Mouse (Mus musculus) embryonic facial prominence, embryonic 11.5 days (tissue): ENCODE data around the gene Irs1. TPM values are rescaled to one million over a fixed set of nuclear protein-coding genes. Genes with fewer than 3 reads are reported as not detected.

Experiments
- ATAC-seq: fragments of 200-750 bp; cut with Nextera tagmentation; replicated peaks from 2 replicates; pipeline ENCODE4 v1.8.0; 2017; ENCODE audit warnings: low read depth; ENCODE audit not compliant: insufficient number of reproducible peaks, low FRiP score, low TSS enrichment
- DNase-seq: peaks from one replicate; pipeline ENCODE4 v3.0.0-alpha.2; 2015; ENCODE audit warnings: low spot score
- H3K27ac ChIP-seq: fragments of 300-500 bp; sonication (generic); replicated peaks from 2 replicates; pipeline ENCODE4 v1.5.1; 2014; ENCODE audit warnings: mild to moderate bottlenecking, low read depth, low read length, control low read depth
- H3K27me3 ChIP-seq: fragments of 300-500 bp; sonication (generic); 2 replicates; pipeline ENCODE4 v1.6.1; 2014; ENCODE audit warnings: mild to moderate bottlenecking, low read length, moderate library complexity, mixed read lengths; ENCODE audit not compliant: control insufficient read depth, insufficient read depth
- H3K36me3 ChIP-seq: fragments of 300-500 bp; sonication (generic); replicated peaks from 2 replicates; pipeline ENCODE4 v1.6.1; 2014; ENCODE audit warnings: low read depth, mild to moderate bottlenecking, low read length, moderate library complexity, mixed read lengths; ENCODE audit not compliant: control insufficient read depth, insufficient read depth
- H3K4me1 ChIP-seq: fragments of 300-500 bp; sonication (generic); 2 replicates; pipeline ENCODE4 v1.6.1; 2014; ENCODE audit warnings: low read length, mixed read lengths; ENCODE audit not compliant: control insufficient read depth, insufficient read depth
- H3K4me2 ChIP-seq: fragments of 300-500 bp; sonication (generic); 2 replicates; pipeline ENCODE4 v1.6.1; 2014; ENCODE audit warnings: low read depth, mild to moderate bottlenecking, control low read depth, low read length, moderate library complexity
- H3K4me3 ChIP-seq: fragments of 300-500 bp; sonication (generic); 2 replicates; pipeline ENCODE4 v1.5.1; 2014; ENCODE audit warnings: low read depth, low read length, control low read depth
- H3K9ac ChIP-seq: fragments of 300-500 bp; sonication (generic); replicated peaks from 2 replicates; pipeline ENCODE4 v1.6.1; 2014; ENCODE audit warnings: mild to moderate bottlenecking, control low read depth, low read length
- H3K9me3 ChIP-seq: fragments of 300-500 bp; sonication (generic); replicated peaks from 2 replicates; pipeline ENCODE4 v1.6.1; 2016; ENCODE audit warnings: mild to moderate bottlenecking, low read length, inconsistent platforms, mixed read lengths; ENCODE audit not compliant: control insufficient read depth
- WGBS: fragments of 180-500 bp; shearing (Covaris S2); extraction: QIAGEN DNeasy Blood & Tissue Kit; methylation state at CpG from one replicate; pipeline ENCODE4 v1.1.7; 2014; 5-methylcytosine and 5-hydroxymethylcytosine counted together
- polyA plus RNA-seq: library from polyadenylated mRNA; unstranded; fragments of >200 nt; fragmentation: Nextera tagmentation; extraction: Ambion mirVana; gene quantifications from 2 replicates; pipeline ENCODE4 v1.2.1, GENCODE M21; 2014

Irs1 gene
- polyA plus RNA-seq, 1 experiment from 2014 or later: 8.3 TPM

- 90% methylated on average over 3 of the region's 3 CpGs for WGBS
Measured at GRCm38 (mm10) chr1:82239409-82240201, 51.6 kb downstream of the Irs1 start.

DNA sequence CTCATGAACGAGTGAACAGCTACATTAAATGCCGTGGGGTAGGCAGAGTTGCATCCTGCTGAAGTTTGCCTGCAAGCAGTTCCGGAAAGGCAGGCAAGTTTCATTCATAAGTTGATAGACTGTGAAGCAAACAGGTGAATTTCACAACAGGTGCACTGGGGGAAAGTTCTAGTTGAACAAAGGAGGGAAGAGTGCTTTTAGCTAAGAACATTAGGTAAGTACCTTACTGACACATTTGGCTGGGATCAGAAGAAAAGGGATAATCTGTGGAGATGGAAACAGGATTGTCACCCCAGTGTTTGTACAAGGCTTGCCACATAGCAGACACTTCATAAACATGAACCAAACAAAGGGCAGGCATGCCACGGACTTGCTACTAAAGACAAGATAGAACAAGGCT, 53.0 kb downstream of the Irs1 start:
- no peak overlapping the region for H3K4me2 ChIP-seq
- no peaks in the 10 kb centered on the region for H3K9me3 ChIP-seq
- no peak overlapping the region for H3K9ac ChIP-seq
- no peaks in the 10 kb centered on the region for H3K36me3 ChIP-seq
- 81% methylated on average over 4 of the region's 4 CpGs for WGBS
- H3K27me3 ChIP-seq: no peaks in the 10 kb centered on the region
- H3K4me1 ChIP-seq: no peaks in the 10 kb centered on the region
- no peak overlapping the region for H3K27ac ChIP-seq
- DNase-seq (no peak), ATAC-seq (no peak)
- H3K4me3 ChIP-seq: no peak overlapping the region

More at GRCm38 (mm10) chr1:82239409-82240201, 51.6 kb downstream of the Irs1 start:
- Histone ChIP-seq H3K27me3 (no peaks in the 10 kb centered on the region), H3K27ac (no peak overlapping the region), H3K4me3 (no peak overlapping the region), H3K9ac (no peak overlapping the region), H3K4me1 (no peaks in the 10 kb centered on the region), H3K9me3 (no peaks in the 10 kb centered on the region), H3K4me2 (no peak overlapping the region), H3K36me3 (no peaks in the 10 kb centered on the region)
- DNase-seq: no peak
- ATAC-seq: no peak

GRCm38 (mm10) chr1:82235455-82236104, 55.6 kb downstream of the Irs1 start:
- no peak overlapping the region for H3K4me3 ChIP-seq
- no peak overlapping the region for H3K27ac ChIP-seq
- H3K9ac ChIP-seq: no peak overlapping the region
- no peaks in the 10 kb centered on the region for H3K4me1 ChIP-seq
- WGBS: 83% methylated on average over 3 of the region's 3 CpGs
- ATAC-seq (no peak), DNase-seq (no peak)
- no peak overlapping the region for H3K4me2 ChIP-seq
- H3K36me3 ChIP-seq: no peaks in the 10 kb centered on the region
- no peaks in the 10 kb centered on the region for H3K27me3 ChIP-seq
- H3K9me3 ChIP-seq: no peaks in the 10 kb centered on the region

- ATAC-seq (no peak), DNase-seq (no peak)
- Histone ChIP-seq H3K36me3 (no peaks in the 10 kb centered on the region), H3K9me3 (no peaks in the 10 kb centered on the region), H3K4me3 (no peak overlapping the region), H3K4me2 (no peak overlapping the region), H3K4me1 (no peaks in the 10 kb centered on the region), H3K27me3 (no peaks in the 10 kb centered on the region), H3K27ac (no peak overlapping the region), H3K9ac (no peak overlapping the region)
- 89% methylated on average over 3 of the region's 3 CpGs for WGBS
Measured at GRCm38 (mm10) chr1:82234616-82235015, 56.6 kb downstream of the Irs1 start.

DNA sequence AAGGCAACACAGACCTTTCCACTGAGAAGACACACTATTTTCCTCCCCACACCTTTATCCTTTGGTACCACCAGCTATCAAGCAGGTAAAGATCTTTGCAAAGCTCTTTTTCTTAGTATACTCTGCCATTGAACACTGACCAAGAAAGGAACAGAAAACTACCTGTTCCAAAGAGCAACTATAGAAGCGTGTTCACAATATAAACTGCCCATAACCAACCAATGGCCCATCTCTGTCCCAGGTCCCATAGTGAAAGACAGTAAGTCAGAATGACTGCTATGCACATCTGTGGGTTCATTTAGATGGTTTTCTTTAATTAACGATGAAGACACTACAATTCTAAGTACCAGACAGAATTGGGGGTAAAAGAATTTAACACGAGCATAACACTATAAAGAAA, 58.4 kb downstream of the Irs1 start, which contains the start of gene Gm9747:
Gene Gm9747 (plus strand): TSS at position 301 of the 400 bp plus-strand sequence.
- Histone ChIP-seq H3K4me3 (no peak within 1 kb of the TSS), H3K4me1 (no peaks in the 10 kb centered on the region), H3K9ac (no peak within 1 kb of the TSS), H3K27ac (no peak within 1 kb of the TSS), H3K9me3 (no peaks in the 10 kb centered on the region), H3K4me2 (no peak within 1 kb of the TSS), H3K36me3 (no peaks in the 10 kb centered on the region), H3K27me3 (no peaks in the 10 kb centered on the region)
- DNase-seq (no peak), ATAC-seq (no peak)
- WGBS: 92% methylated on average over 3 of the region's 3 CpGs

DNA sequence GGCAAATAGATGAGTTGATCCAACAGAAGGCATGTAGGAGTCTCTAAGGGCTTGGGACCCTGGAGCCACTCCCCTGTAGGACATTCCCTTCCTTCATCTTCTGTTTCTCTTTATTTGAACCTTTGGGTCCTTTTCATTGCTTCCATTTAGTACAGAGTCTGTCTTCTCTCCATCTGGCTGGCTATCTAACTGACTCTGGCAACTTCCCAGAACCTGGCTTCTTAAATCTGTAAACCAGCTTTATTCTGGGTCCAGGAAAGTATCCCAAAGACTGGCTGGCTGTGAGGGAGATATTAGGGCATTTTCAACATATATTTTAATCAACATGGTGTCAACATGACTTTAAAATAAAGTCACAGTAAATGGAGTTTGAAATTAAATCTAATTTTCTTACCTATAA, 62.4 kb downstream of the Irs1 start:
- Histone ChIP-seq H3K27me3 (no peaks in the 10 kb centered on the region), H3K4me1 (no peaks in the 10 kb centered on the region), H3K4me3 (no peak overlapping the region), H3K9ac (no peak overlapping the region), H3K9me3 (no peaks in the 10 kb centered on the region), H3K36me3 (no peaks in the 10 kb centered on the region), H3K4me2 (no peak overlapping the region), H3K27ac (no peak overlapping the region)
- DNase-seq: no peak
- ATAC-seq: no peak

DNA sequence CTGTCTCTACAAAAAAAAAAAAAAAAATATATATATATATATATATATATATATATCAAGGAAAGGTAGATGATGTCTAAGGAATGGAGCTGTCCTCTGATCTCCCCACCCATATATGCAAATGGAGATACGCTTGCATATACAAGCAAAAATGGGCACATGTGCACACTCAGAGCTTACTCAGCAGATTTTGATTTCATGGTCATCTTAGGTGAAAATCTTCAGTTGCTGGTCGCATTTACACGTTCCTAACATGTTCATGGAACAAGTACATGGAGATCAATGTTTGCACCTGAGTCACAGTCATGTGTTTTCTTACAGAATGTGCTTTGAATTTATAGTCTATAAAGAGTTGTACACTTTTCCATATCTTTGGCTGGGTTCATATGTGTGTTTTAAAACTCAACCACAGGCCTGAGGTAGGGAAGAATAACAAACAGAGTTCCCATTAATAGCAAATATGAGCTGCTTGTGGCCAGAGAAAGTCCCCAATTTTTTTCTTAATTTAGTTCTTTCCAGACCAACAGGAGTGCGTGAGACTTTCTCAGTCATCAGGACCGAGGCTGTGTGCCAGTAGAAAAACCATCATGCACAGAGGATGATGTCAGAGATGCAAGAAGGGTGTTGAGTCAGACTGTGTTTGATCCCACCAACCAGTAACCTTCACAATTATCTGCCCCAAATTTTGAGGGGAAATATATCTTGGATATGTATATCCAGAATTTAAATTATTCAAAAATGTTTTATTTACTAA, 68.0 kb downstream of the Irs1 start:
- Histone ChIP-seq H3K27ac (no peak overlapping the region), H3K9me3 (no peaks in the 10 kb centered on the region)
- 88% methylated on average over 5 of the region's 5 CpGs for WGBS

GRCm38 (mm10) chr1:82221462-82221861, 69.8 kb downstream of the Irs1 start:
- no peak for ATAC-seq
- no peak overlapping the region for H3K4me3 ChIP-seq
- no peaks in the 10 kb centered on the region for H3K9me3 ChIP-seq
- H3K36me3 ChIP-seq: no peaks in the 10 kb centered on the region
- H3K9ac ChIP-seq: no peak overlapping the region
- no peak overlapping the region for H3K27ac ChIP-seq
- WGBS: 66% methylated on average over 1 of the region's 1 CpGs
- no peaks in the 10 kb centered on the region; the same call in 1 of the 2 replicates for H3K4me1 ChIP-seq
- DNase-seq: no peak
- H3K4me2 ChIP-seq: no peak overlapping the region
- H3K27me3 ChIP-seq: no peaks in the 10 kb centered on the region

More for the DNA sequence above, 68.0 kb downstream of the Irs1 start:
- Histone ChIP-seq H3K27me3 (no peaks in the 10 kb centered on the region), H3K4me1 (no peaks in the 10 kb centered on the region; the same call in 1 of the 2 replicates), H3K4me3 (no peak overlapping the region), H3K36me3 (no peaks in the 10 kb centered on the region), H3K9ac (no peak overlapping the region), H3K4me2 (no peak overlapping the region)
- ATAC-seq (no peak), DNase-seq (no peak)
